Mouse (Mus musculus) CD4-positive naive resting alpha-beta T cell, adult 57 days (primary cell): ENCODE data around the gene Atp6v1f. TPM values are rescaled to one million over a fixed set of nuclear protein-coding genes. Genes with fewer than 3 reads are reported as not detected.

ENCODE experiments used
- total RNA-seq: library from RNA; stranded (reverse); gene quantifications from one replicate; pipeline ENCODE4 v1.2.4, GENCODE M21; 2023

The Atp6v1f gene
- 163 TPM for total RNA-seq

GRCm38 (mm10) chr6:29467583-29468354 lies at the start of gene Atp6v1f:
Atp6v1f (plus strand) TSS chr6:29467718.

GRCm38 (mm10) chr6:29433038-29433803 lies 34.3 kb upstream of the Atp6v1f start, which contains the start of gene Flnc:
Flnc (plus strand) TSS chr6:29433256.

GRCm38 (mm10) chr6:29471137-29471536 lies 3.6 kb downstream of the Atp6v1f start, which contains the start of gene Atp6v1fnb:
Atp6v1fnb (plus strand) TSS chr6:29471437.

GRCm38 (mm10) chr6:29507447-29508309 lies 40.2 kb downstream of the Atp6v1f start, which contains the start of gene Kcp:
Kcp (minus strand) TSS chr6:29507952.

Other genes starting within 250 kb of the Atp6v1f start
- gene Hilpda, start 195.2 kb upstream of the Atp6v1f start, total RNA-seq, result 13.3 TPM
- gene Fam71f2, start 188.1 kb upstream of the Atp6v1f start, total RNA-seq, result 1.9 TPM
- gene Fam71f1, start 148.6 kb upstream of the Atp6v1f start, total RNA-seq, result not detected
- 51.0 TPM for gene Calu, start 119.6 kb upstream of the Atp6v1f start, total RNA-seq
- gene Opn1sw, start 79.2 kb upstream of the Atp6v1f start, total RNA-seq, result not detected
- 0.65 TPM for gene Ccdc136, start 71.4 kb upstream of the Atp6v1f start, total RNA-seq
- gene Flnc, start 34.5 kb upstream of the Atp6v1f start, total RNA-seq, result 0.41 TPM
- 5.6 TPM for gene Atp6v1fnb, start 3.7 kb downstream of the Atp6v1f start, total RNA-seq
- not detected for gene Kcp, start 40.2 kb downstream of the Atp6v1f start, total RNA-seq
- gene Irf5, start 58.9 kb downstream of the Atp6v1f start, total RNA-seq, result 10.6 TPM
- 112 TPM for gene Tnpo3, start 142.2 kb downstream of the Atp6v1f start, total RNA-seq
- 0.59 TPM for gene Tspan33, start 226.5 kb downstream of the Atp6v1f start, total RNA-seq